Mouse (Mus musculus) CD4-positive, CD25-positive, alpha-beta regulatory T cell, adult 4 months (primary cell): ENCODE measurements around the gene Slc31a1. TPM values are rescaled to one million over a fixed set of nuclear protein-coding genes. Genes with fewer than 3 reads are reported as not detected.

Experiments
- polyA plus RNA-seq, 2 experiments: library from polyadenylated mRNA; unstranded; fragments of 100-300 nt; shearing (Covaris generic); gene quantifications; one replicate each; pipeline ENCODE4 v1.2.1; 2017

Gene Slc31a1
- polyA plus RNA-seq, 2 experiments from 2014 or later = 7.3 to 11.7 TPM

Other genes with a start within 250 kb of the Slc31a1 start
- gene Mup21, start 209.9 kb upstream of the Slc31a1 start, polyA plus RNA-seq = not detected
- gene Zfp37, start 129.7 kb upstream of the Slc31a1 start, polyA plus RNA-seq = under 1 TPM in 1 of 2 experiments, not detected in 1; 0.58 TPM
- gene Slc31a2, start 98.2 kb upstream of the Slc31a1 start, polyA plus RNA-seq = 10 to 100 TPM; 11.1 to 16.4 TPM
- 10 to 100 TPM; 41.5 to 49.5 TPM for gene Fkbp15, start 179 bp upstream of the Slc31a1 start, polyA plus RNA-seq
- 10 to 100 TPM; 72.0 to 90.4 TPM for gene Cdc26, start 47.9 kb downstream of the Slc31a1 start, polyA plus RNA-seq
- 10 to 100 TPM; 20.3 to 28.5 TPM for gene Prpf4, start 48.1 kb downstream of the Slc31a1 start, polyA plus RNA-seq
- gene Rnf183, start 74.5 kb downstream of the Slc31a1 start, polyA plus RNA-seq = under 1 TPM in 1 of 2 experiments, not detected in 1; 0.52 TPM
- gene Wdr31, start 110.2 kb downstream of the Slc31a1 start, polyA plus RNA-seq = under 1 TPM; 0.56 to 0.82 TPM
- 1 to 10 TPM in 1 of 2 experiments, under 1 TPM in 1; 0.73 to 1.5 TPM for gene Bspry, start 119.3 kb downstream of the Slc31a1 start, polyA plus RNA-seq
- 1 to 10 TPM in 1 of 2 experiments, under 1 TPM in 1; 0.81 to 1.3 TPM for gene Hdhd3, start 142.7 kb downstream of the Slc31a1 start, polyA plus RNA-seq
- 10 to 100 TPM; 57.8 to 78.7 TPM for gene Alad, start 159.2 kb downstream of the Slc31a1 start, polyA plus RNA-seq
- gene Pole3, start 164.3 kb downstream of the Slc31a1 start, polyA plus RNA-seq = 10 to 100 TPM; 27.5 to 27.7 TPM
- gene 4933430I17Rik, start 164.6 kb downstream of the Slc31a1 start, polyA plus RNA-seq = not detected
- 10 to 100 TPM; 50.0 to 66.9 TPM for gene Rgs3, start 199.1 kb downstream of the Slc31a1 start, polyA plus RNA-seq